Mouse (Mus musculus): ENCODE measurements around the gene St6galnac3. TPM values are rescaled to one million over a fixed set of nuclear protein-coding genes. Genes with fewer than 3 reads are reported as not detected.

St6galnac3 gene
- total RNA-seq, 4 experiments from 2014 or later = 0.92 to 2.0 (median 1.1) TPM

DNA sequence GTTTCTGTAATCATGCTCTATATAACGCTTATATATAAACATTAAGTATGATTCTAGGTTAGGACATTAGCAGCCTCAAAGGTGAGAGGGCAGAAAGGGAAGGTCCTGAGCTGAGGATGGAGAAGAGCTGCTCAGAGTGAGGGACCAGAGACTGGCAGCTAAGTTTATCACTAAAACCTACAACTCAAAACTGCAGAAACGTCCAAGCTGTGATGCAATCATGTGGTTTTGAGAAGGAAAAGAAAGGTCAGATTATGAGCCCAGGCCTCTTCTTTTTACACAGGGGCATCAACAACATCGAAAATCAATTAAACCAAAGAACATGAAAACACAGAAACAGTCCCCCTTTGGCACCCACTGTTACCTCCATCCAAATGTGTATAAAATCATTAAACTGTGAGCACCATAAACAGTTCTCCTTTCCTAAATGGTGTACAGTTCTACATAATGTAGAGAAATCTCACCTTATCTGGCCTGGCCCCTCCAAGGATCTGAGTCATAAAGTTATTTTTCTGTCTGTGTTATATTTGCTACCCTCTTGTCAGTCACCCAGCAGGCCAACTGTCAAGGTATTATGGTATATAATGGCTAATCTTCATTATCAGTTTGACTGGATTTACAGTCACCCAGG, 244.9 kb downstream of the St6galnac3 start:
- no peak for DNase-seq (ENCODE audit: low spot score in 2 of 2)

DNA sequence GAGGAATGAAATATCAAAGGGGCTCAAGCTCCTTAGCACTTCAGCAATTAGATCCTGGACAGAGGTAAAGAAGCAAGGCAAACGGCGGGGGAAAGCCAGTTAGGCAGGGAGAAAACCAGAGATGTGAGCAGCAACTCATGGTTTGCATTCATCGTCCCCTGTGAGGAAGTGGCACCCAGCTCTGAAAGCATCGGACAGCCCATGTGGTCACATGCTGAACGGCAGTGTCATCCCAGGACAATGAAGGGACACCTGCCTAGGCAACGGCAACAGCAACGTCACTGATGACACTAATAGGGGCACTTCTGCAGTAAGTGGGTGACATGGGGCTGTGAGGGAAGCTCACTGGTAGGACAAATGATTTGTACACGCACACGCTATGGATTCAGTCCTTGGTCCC, 249.1 kb downstream of the St6galnac3 start:
- DNase-seq (ENCODE audit: low spot score in 2 of 2) = no peak

DNA sequence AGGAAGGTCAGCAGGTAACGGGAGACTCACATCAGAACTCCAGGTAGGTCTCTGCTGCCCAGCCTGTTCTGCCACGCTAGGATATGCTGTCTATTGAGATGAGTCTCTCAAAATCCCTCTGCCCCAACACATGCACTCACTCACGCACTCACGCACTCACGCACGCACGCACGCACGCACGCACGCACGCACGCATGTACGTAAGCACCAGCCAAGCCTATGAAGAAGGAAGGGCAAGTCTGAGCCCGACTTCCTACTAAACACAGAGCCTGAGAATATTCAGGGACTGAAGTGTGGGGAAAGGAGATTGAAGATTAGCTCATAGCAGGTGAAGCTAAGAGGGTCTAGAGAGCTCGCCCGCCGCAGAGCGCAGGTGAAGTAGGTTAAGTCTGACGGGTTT, 249.5 kb downstream of the St6galnac3 start:
- DNase-seq (ENCODE audit: low spot score in 2 of 2) = no peak

DNA sequence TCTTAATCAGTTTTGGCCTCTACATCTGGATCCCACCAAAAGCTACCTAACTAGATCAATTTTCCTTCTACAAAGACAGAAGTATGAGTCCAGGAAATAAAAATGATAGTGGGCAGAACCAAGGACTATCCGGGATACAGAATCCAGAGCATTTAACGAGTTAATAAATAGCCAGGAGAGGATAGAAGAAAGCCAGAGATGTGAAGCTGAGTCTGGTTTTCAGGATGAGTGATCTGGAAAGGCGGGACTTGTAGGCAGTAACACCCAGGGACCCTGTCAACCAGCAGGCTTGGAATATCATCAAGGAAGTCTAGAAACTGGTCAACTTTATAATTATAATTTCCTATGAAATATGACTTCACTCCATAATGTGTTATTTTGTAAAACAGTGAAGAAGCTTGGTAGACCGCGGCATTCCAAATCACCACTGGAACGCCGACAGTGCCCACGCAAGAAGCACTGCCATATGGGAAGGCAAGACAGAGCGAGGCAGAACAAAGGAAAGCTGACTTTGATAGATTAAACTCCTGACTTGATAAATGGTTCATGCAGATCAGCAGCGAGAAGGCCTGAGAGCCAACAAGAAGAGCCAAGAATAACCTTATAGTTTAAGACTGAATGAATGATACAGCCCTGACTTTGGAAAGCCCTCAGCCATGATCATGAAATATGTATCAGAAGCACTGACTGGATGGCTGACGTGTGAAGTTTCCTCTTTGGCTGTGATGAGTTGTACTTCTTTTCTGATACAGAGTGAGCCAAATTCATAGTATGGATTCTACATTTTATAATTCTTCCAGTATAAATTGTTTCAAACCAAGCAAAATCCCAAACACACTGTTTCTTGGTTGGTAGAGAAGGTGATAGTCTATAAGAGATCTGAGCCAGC, 252.1 kb downstream of the St6galnac3 start:
- no peak for DNase-seq (ENCODE audit: low spot score in 2 of 2)

DNA sequence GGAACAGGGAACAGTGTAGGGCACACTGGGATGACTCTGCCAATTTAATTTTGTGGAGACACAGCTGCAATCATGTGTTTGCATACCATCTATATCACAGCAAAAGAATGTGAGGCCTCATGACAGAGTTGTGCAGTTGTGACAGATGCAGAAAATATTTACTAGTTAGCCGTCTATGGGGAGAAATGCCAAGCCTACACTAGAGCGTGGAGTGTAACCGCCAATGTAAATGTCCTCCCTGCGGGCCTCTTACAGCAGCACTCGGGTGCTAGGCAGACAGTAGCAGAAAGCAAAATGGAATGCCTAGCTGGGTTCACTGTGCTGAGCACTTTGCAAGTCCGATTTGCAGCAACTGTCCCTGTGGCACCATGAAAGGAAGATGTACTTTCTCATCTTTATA, 261.1 kb downstream of the St6galnac3 start:
- DNase-seq (ENCODE audit: low spot score in 2 of 2) = no peak

DNA sequence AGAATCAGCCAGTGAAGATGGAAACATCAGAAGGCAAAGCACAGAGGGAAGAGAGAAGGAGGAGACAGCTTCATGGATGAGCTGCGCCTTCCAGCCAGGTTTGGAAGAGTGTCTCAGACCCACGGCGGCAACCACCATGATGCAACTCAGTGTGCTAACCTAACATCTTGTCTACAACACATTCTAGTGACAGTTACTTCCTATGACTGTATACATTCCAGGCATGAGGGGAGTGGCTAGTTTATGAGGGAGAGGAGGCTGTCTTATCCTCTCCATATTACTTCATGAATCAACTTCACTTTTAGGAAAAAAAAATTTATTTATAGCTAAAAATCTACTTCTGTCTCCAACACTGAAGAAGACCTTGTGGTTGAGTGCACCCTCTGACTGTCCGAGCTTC, 264.8 kb downstream of the St6galnac3 start:
- DNase-seq (ENCODE audit: low spot score in 2 of 2) = no peak

DNA sequence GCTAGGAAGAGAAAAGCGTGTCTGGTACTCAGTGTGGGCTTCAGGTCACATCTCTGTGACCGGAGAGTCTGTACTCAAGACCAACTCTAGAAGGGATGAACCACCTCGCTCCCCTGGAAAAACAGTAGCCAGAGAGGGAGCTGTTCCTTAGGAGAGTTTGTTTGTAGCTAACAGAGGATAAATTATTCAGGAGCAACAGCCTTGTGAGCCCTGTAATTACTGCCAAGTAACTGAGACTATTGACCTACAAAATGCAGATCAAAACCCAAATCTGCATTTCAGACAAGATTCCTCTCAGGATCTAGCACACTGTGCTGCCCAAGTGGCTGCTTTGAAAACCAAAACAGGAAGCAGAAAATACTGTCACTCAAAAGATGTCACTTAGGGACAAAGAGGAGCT, 266.4 kb downstream of the St6galnac3 start:
- no peak for DNase-seq (ENCODE audit: low spot score in 2 of 2)

DNA sequence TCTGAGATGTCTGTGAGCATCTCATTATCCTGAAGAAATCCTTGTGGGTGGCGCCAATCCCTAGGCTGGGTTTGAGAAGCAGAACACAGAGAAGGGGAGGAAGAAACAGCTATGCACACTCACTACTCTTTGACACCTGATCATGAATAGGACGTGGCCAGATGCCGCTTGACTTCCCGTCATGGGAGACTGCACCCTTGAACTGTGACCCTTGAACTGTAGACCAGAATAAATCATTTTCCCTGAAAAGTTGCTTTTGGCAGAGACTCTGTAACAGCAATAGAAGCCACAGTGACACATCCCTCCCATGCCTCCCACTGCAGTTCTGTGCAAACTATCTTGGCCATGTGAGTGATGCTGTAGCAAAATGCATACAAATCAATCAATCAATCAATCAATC, 267.3 kb downstream of the St6galnac3 start:
- DNase-seq (ENCODE audit: low spot score in 2 of 2) = no peak

DNA sequence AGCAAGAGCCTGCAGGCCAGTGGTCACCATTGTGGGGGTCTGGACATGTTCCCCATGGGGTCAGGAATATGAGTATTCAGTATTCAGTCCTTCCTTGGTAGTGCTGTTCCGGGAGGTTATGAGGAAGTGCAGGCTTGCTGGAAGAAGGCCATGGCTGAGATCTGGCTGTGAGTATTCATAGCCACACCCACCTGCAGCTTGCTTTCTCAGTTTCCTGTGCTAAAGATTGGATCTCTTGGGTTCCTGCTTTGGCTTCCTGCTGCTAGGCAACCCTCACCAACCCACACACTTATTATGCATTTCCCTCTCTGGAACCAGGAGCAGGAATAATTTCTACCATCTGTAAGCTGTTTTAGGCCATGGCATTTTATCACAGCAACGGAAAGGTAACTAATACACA, 267.8 kb downstream of the St6galnac3 start:
- DNase-seq (ENCODE audit: low spot score in 2 of 2) = no peak

DNA sequence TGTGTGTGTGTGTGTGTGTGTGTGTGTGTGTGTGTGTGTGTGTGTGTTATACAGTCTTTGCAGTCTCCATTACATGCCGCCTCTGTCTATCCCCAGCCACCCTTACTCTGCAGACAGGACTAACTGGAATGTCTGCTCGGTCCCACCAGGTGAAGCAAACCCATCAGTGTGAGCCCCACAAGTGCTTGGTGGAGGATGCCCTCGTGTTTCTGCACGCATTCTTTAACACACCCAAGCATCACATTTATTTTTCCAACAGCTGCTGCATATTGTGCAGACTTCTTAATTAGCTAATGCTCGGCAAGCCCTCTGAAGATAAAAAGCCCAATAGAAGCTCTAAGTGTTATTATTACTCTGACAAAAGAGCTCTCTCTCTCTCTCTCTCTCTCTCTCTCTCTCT, 268.7 kb downstream of the St6galnac3 start:
- no peak for DNase-seq (ENCODE audit: low spot score in 2 of 2)

DNA sequence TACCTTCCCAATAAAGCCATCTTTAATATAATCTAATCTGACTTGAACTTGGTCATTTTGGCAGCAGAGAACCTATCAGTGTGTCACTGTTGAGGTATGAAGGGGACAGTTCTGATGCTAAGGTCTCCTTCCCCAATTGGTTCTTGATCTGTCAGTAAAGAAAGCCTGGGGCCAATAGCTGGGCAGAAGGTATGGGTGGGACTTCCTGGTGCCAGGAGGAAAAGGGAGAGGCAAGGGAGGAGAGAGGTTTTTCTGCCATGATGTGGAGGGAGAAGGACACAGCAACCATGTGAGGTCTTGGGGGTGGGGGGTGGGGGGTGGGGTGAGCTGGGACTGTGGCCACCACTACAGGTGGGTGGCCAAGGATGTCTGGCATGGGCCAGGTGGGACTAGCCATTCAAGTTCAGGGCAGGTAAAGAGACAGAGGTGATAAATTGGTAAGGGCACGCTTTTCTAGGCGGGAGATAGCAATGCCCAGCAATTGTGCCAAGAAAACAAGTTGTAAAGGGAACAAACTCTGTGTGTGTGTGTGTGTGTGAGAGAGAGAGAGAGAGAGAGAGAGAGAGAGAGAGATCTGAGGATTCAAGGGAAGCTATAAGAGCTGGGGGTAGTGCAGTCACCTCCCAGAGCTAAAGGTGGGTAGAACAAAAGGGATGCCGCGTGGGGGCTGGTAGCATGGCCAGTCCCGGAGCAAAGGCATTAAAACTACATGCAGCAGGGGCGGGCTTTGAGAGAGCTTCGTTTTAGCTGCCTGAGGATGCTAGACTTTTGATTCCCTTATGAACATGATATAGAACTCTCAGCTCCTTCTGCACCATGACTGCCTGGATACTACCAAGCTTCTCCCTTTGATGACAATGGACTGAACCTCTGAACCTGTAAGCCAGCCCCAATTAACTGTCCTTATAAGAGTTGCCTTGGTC, 271.6 kb downstream of the St6galnac3 start:
- DNase-seq (ENCODE audit: low spot score in 2 of 2) = no peak

DNA sequence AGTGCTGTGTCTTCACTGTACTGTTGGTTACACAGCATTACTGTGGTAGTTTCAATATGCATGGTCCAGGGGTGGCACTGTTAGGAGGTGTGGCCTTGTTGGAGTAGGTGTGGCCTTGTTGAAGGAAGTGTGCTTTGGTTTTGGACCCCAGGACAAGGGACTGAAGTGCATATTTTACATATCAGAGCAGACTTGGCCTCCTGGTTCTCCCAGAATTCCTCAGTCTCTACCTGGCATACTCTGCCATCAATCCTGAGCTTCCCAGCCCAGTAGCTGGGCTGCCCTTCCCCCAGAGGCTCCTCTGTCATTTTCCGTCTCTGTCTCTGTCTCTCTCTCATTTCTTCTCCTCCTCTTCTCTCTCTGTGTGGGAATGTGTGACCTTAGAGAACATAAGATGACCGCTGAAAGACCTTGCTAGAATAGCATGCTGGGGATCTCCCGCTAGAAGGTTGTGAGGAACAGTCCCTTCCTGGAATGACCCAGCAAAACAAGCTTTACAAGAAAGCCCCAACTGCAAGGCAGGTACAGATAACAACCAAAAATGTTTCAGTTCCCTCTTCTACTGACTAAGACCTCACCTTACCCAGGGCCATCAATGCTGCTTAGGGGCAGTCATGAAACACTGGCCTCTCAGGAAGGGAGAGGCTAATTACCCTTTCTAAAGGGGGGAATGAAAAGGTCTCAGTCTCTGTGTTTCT, 272.5 kb downstream of the St6galnac3 start:
- no peak for DNase-seq (ENCODE audit: low spot score in 2 of 2)

DNA sequence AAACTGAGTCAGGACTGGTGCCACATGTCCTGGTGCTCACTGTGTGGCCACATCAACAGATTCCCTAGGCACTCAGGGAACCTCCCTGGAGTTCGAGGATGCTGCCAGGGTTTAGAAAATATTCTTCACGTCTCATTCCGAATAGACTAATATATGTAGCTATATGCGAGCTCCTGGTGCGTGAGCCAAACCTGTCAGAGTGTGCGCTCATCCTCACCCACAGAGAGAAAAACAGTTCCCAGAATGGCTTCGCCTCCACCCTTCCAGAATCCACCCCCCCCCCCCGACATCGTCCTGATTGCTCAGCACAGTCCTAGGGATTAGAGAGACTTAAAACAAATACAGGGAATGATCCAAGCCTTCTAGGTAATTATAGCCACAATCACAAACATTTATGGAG, 283.6 kb downstream of the St6galnac3 start:
- DNase-seq (ENCODE audit: low spot score in 2 of 2) = no peak

DNA sequence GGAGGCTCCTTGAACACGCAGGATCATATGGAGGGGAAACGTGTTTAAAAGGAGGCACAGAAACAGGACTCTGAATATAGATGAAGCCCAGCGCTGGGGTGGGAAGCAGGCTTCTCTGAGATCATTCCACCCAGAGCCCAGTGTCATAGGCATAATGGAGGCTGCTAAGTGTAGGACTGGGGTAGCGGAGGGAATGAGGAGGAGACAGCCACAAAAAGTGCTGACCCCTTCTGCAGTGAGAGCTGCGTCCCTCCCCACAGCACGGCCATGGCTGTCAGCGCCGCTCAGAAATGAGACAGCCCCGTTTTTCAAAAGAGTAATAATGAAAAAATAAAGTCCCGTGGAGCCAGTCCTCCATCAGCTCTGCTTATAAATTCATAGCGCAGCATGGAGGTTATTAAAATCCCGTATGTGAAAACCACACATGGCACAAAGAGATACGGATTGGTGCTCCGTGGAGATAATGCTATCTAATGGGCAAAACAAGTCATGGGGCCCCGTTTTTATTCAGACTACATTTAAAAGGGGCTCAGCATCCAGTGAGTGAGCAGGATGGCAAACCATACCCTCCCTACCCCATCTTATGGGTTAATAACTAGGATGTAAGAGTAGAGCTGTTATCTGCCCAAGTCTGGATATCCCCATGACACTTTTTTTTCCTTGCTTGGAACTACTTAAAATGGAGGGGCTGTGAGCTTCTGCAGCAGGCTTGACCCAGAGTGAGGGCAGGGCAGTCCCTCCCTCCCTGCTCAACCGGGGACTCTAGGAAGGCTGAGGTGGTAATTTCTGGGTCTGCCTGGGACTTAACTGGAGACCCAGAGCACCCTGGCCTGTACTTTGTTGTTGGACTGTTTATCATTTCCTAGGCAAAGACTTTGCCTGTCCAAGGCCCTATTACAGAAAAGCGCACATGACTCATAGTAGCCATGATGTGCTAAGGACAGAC, 288.6 kb downstream of the St6galnac3 start:
- no peak for DNase-seq (ENCODE audit: low spot score in 2 of 2)

DNA sequence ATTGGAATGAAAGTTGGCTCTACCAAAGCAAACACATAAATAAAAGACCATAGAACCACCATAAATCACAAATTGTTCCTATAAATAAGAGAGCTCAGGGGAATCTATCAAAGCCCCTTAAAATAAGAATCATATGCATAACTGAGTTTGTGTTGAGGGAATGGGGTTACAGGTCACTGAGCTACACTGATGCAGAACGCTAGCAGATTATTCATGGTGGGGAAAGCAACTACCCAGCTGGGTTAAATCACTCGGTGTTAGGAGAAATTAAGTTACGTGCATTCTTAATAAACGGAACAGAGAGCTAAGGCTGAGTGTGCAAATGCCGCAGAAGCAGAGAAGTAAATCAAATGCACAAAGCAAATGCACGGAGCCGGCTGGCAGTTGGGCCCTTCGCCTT, 292.0 kb downstream of the St6galnac3 start:
- no peak for DNase-seq (ENCODE audit: low spot score in 2 of 2)

DNA sequence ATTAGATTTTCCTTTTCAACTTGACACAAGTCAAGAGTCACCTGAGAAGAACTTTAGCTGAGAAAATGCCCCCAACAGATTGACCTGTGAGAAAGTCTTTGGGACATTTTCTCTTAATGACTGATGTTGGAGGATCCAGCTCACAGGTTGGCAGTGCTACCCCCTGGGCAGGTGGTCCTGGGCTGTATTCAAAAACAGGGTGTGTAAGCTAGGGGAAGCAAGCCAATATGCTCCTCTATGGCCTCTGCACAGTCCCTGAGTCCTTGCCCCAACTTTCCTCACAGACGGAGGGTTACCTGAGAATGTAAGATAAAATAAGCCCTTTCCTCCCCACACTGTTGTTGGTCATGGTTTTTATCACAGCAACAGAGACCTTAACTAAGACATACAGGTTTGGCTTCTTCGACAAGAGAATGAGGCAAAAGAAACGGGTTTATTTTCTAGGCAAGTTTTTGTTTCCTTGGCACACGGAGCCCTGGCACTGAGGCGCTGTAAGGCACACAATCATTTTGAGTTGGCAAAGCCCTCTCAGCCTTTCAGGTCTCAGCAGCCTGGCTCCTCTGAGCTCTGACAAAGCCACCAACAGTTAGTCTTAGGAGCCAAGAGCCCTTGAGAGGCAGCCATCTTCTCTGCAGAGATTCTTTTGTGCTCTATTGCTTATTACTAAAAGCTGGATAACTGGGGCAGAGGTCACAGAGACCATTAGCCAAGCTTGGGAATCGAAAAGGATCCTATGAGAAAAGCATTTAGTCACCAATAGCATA, 292.7 kb downstream of the St6galnac3 start:
- DNase-seq (ENCODE audit: low spot score in 2 of 2) = no peak

DNA sequence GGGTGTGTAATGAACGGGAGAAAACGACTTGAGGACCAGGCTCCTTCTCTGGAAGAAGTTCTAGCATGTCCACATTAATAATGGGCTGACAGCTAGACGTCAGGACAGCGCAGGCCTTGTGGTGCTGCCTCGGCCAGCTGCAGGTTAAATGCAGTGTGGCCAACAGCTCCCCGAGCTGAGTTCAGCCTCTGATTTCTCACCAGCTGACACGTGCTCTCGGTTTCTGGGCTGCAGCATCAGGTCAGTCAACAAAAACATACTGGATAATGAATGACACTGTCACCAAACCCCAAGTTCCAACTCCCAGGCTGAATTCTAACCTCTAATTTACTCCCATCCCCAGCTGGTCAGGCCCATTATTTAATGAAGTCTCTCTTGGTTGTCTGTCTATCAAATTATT, 295.1 kb downstream of the St6galnac3 start:
- DNase-seq (ENCODE audit: low spot score in 2 of 2) = no peak

DNA sequence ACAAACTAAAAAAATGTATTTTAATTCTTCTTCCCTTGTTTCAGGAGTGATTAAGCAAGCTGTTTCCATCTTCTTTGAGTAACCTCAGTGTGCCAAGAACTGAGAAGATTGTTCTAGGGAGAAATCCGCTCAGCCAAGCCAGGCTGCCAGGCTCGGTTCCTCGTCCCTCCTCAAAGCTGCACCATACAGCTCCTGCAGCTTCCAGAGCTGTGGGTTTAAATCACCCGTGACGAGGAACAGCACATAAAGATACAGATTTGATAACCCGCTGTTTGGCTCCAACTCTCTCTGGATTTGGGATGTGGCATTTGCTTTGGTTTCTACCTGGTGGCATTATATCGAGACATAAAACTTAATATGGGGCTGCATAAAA, 303.1 kb downstream of the St6galnac3 start:
- no peak for DNase-seq (ENCODE audit: low spot score in 2 of 2)

Measured in gastrocnemius, adult 8-10 months (tissue).